Mouse (Mus musculus) embryonic facial prominence, embryonic 14.5 days (tissue): Measurements from ENCODE around the gene Lax1. TPM values are rescaled to one million over a fixed set of nuclear protein-coding genes. Genes with fewer than 3 reads are reported as not detected.
A peak's percentile ranks its signal among the peaks of the same experiment; 100 is the strongest.
"Not testable (repeated sequence)": the region's sequence is repeated elsewhere in the genome, so short reads cannot be mapped to it uniquely, and the experiment has no call there.

Experiments used
- ATAC-seq: fragments of 200-750 bp; cut with Nextera tagmentation; 2 replicates; pipeline ENCODE4 v1.8.0; 2017; ENCODE audit warnings: low read depth, moderate number of reproducible peaks, moderate TSS enrichment
- DNase-seq: peaks from one replicate; pipeline ENCODE4 v3.0.0-alpha.2; 2015; ENCODE audit warnings: low spot score
- H3K27ac ChIP-seq: fragments of 300-500 bp; sonication (generic); replicated peaks from 2 replicates; pipeline ENCODE4 v1.5.1; 2014; ENCODE audit warnings: low read depth, mild to moderate bottlenecking, low read length, moderate library complexity
- H3K27me3 ChIP-seq: fragments of 300-500 bp; sonication (generic); replicated peaks from 2 replicates; pipeline ENCODE4 v1.6.1; 2014; ENCODE audit warnings: low read length; ENCODE audit not compliant: control insufficient read depth, insufficient read depth
- H3K36me3 ChIP-seq: fragments of 300-500 bp; sonication (generic); 2 replicates; pipeline ENCODE4 v1.6.1; 2014; ENCODE audit warnings: low read length, mixed read lengths; ENCODE audit not compliant: control insufficient read depth, insufficient read depth
- H3K4me1 ChIP-seq: fragments of 300-500 bp; sonication (generic); 2 replicates; pipeline ENCODE4 v1.6.1; 2014; ENCODE audit warnings: antibody characterized with exemption, low read length; ENCODE audit not compliant: control insufficient read depth, insufficient read depth
- H3K4me2 ChIP-seq: fragments of 300-500 bp; sonication (generic); 2 replicates; pipeline ENCODE4 v1.6.1; 2014; ENCODE audit warnings: low read depth, mild to moderate bottlenecking, low read length, moderate library complexity, mixed read lengths
- H3K4me3 ChIP-seq: fragments of 300-500 bp; sonication (generic); 2 replicates; pipeline ENCODE4 v1.5.1; 2014; ENCODE audit warnings: low read depth, mild to moderate bottlenecking, low read length
- H3K9ac ChIP-seq: fragments of 300-500 bp; sonication (generic); 2 replicates; pipeline ENCODE4 v1.6.1; 2014; ENCODE audit warnings: low read depth, mild to moderate bottlenecking, low read length, moderate library complexity, mixed read lengths
- H3K9me3 ChIP-seq: fragments of 300-500 bp; sonication (generic); 2 replicates; pipeline ENCODE4 v1.6.1; 2016; ENCODE audit warnings: low read length; ENCODE audit not compliant: control insufficient read depth
- WGBS: fragments of 180-500 bp; shearing (Covaris S2); extraction: QIAGEN DNeasy Blood & Tissue Kit; methylation state at CpG from one replicate; pipeline ENCODE4 v1.1.7; 2014; 5-methylcytosine and 5-hydroxymethylcytosine counted together
- polyA plus RNA-seq: library from polyadenylated mRNA; unstranded; fragments of >200 nt; fragmentation: Nextera tagmentation; extraction: Ambion mirVana; gene quantifications from 2 replicates; pipeline ENCODE4 v1.2.1, GENCODE M21; 2014

Lax1 gene
- polyA plus RNA-seq, 1 experiment from 2014 or later, result 0.11 TPM

- Histone ChIP-seq H3K4me1 (no peaks in the 10 kb centered on the region), H3K4me3 (no peak overlapping the region), H3K27me3 (no peaks in the 10 kb centered on the region), H3K27ac (no peak overlapping the region), H3K36me3 (no peaks in the 10 kb centered on the region), H3K9ac (no peak overlapping the region), H3K4me2 (no peak overlapping the region), H3K9me3 (no peaks in the 10 kb centered on the region)
- WGBS, result 78% methylated on average over 6 of the region's 6 CpGs
- ATAC-seq, result no peak
- no peak for DNase-seq
Measured at GRCm38 (mm10) chr1:133670776-133671175, 19.1 kb downstream of the Lax1 start.

GRCm38 (mm10) chr1:133670190-133670589 lies 19.7 kb downstream of the Lax1 start:
- no peak for ATAC-seq
- Histone ChIP-seq H3K9me3 (no peaks in the 10 kb centered on the region), H3K36me3 (no peaks in the 10 kb centered on the region), H3K27ac (no peak overlapping the region), H3K4me1 (no peaks in the 10 kb centered on the region), H3K9ac (no peak overlapping the region), H3K27me3 (no peaks in the 10 kb centered on the region), H3K4me3 (no peak overlapping the region), H3K4me2 (no peak overlapping the region)
- no peak for DNase-seq
- 85% methylated on average over 12 of the region's 12 CpGs for WGBS

GRCm38 (mm10) chr1:133668618-133669017 lies 21.3 kb downstream of the Lax1 start:
- no peaks in the 10 kb centered on the region for H3K36me3 ChIP-seq
- H3K9me3 ChIP-seq, result no peaks in the 10 kb centered on the region
- no peak overlapping the region for H3K27ac ChIP-seq
- H3K4me3 ChIP-seq, result no peak overlapping the region
- 80% methylated on average over 3 of the region's 3 CpGs for WGBS
- H3K9ac ChIP-seq, result no peak overlapping the region
- no peaks in the 10 kb centered on the region for H3K27me3 ChIP-seq
- ATAC-seq, result no peak
- H3K4me1 ChIP-seq, result no peaks in the 10 kb centered on the region
- no peak overlapping the region for H3K4me2 ChIP-seq
- DNase-seq, result no peak

- H3K9ac ChIP-seq, result no peak overlapping the region
- DNase-seq, result no peak
- no peak overlapping the region for H3K4me2 ChIP-seq
- 44% methylated on average over 7 of the region's 7 CpGs for WGBS
- H3K36me3 ChIP-seq, result no peaks in the 10 kb centered on the region
- no peak overlapping the region for H3K27ac ChIP-seq
- no peaks in the 10 kb centered on the region for H3K4me1 ChIP-seq
- no peak for ATAC-seq
- H3K4me3 ChIP-seq, result no peak overlapping the region
- no peaks in the 10 kb centered on the region for H3K27me3 ChIP-seq
- H3K9me3 ChIP-seq, result no peaks in the 10 kb centered on the region
Measured at GRCm38 (mm10) chr1:133667721-133668120, 22.2 kb downstream of the Lax1 start.

DNA sequence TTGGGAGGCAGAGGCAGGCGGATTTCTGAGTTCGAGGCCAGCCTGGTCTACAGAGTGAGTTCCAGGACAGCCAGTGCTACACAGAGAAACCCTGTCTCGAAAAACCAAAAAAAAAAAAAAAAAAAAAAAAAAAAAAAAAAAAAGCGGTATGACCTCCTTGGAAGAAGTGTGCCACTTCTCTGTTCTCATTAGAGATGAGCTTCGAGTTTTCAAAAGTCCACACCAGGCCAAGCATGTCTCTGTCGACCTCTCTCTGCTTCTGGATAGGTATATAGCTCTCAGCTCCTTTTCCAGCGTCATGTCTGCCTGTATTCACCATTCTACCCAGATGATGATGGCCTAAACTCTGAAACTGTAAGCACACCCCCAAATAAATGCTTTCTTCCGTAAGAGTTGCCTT lies 24.2 kb downstream of the Lax1 start:
- not testable (repeated sequence) for H3K4me2 ChIP-seq, H3K9me3 ChIP-seq, H3K4me3 ChIP-seq, H3K9ac ChIP-seq, ATAC-seq, H3K36me3 ChIP-seq, DNase-seq, H3K27ac ChIP-seq, H3K4me1 ChIP-seq, H3K27me3 ChIP-seq
- WGBS, result 78% methylated on average over 7 of the region's 8 CpGs

DNA sequence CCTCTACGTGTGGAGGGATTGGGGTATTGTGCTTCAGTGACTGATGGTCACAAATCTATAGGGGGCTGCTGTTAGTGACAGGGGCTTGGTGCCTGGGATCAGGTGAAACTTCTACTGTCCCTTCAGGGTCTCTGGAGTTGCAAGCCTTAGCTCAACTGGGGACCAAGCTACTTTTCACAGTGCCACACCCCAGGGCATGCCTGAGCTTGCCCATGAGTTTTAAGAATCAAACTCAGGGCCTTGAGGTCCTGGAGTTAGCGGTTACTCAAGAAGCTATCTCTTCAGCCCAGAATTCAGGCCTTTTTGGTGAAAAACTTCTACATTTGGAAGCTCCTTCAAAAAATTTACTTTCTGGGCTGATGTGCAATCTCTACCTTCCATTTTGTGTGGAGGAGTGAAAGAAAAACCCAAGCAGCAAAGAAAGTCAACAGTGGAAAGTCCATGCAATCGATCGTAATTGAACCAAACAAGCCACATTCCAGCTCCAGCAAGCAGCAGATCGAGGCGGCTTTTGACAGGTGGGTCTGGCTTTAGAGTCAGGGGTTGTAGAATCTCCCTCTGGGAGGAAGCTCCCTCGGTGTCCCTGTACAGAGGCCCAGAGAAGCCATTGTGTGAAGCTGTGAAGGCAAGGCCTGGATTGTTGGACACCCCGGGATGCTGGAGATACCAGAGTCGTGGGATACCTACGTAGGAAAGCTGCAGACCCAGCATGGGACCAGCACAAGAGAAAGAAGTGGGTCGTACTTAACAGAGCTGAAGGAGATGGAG lies 25.5 kb downstream of the Lax1 start:
- Histone ChIP-seq H3K27me3 (no peaks in the 10 kb centered on the region), H3K27ac (peak overlapping the region; percentile 44; the same call in 1 of the 2 replicates), H3K9ac (no peak overlapping the region), H3K4me2 (no peak overlapping the region), H3K36me3 (peaks cover 2% of the 10 kb centered on the region; the same call in 1 of the 2 replicates), H3K9me3 (no peaks in the 10 kb centered on the region), H3K4me3 (no peak overlapping the region), H3K4me1 (peaks cover 6% of the 10 kb centered on the region)
- 65% methylated on average over 11 of the region's 11 CpGs for WGBS
- ATAC-seq, result no peak
- DNase-seq, result no peak

DNA sequence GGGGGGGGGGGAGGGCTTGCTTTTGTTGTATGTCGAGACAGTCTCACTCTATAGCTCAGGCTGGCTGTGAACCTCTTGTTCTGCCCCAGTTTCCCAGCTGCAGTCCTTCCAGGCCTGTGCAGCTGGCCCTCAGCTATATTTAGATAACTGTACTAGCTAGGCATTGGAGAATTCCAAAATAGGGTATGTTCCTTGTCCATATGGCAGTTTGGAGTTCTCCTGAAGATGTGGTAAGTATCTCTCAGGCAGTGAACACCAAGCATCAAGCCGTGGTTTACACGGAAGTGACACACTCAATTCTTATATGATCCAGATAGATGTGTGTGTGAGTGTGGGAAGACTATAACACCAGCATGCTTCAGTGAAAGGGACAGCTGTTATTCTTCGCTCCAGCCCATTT lies 26.5 kb downstream of the Lax1 start:
- Histone ChIP-seq H3K36me3 (peaks cover 12% of the 10 kb centered on the region; the same call in 1 of the 2 replicates), H3K4me3 (no peak overlapping the region), H3K27ac (peak overlapping the region; percentile 44; the same call in 1 of the 2 replicates), H3K4me1 (peaks cover 14% of the 10 kb centered on the region), H3K27me3 (no peaks in the 10 kb centered on the region), H3K9ac (no peak overlapping the region), H3K4me2 (no peak overlapping the region), H3K9me3 (no peaks in the 10 kb centered on the region)
- ATAC-seq (no peak), DNase-seq (peak; percentile 12)
- 61% methylated on average over 4 of the region's 4 CpGs for WGBS

DNA sequence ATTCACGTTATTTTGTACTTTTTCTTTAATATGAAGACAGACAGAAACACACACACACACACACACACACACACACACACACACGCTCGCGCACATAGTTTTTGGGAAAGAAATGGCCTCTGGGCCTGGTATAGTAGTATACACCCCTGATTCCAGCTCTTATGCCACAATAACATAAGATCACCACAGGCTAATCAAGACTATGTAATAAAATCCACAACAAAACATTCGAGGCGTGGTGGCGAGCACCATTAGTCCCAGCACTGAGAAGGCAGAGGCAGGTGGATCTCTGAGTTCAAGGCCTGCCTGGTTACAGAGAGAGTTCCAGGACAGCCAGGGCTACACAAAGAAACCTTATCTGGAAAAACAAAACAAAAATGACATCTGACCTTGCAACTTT lies 27.0 kb downstream of the Lax1 start:
- 95% methylated on average over 7 of the region's 7 CpGs for WGBS
- Histone ChIP-seq H3K4me3 (no peak overlapping the region), H3K9me3 (no peaks in the 10 kb centered on the region), H3K27ac (no peak overlapping the region; the same call in 1 of the 2 replicates), H3K4me1 (peaks cover 19% of the 10 kb centered on the region), H3K36me3 (peaks cover 17% of the 10 kb centered on the region), H3K9ac (no peak overlapping the region), H3K27me3 (no peaks in the 10 kb centered on the region), H3K4me2 (no peak overlapping the region)
- ATAC-seq (no peak), DNase-seq (no peak)
